Comparison of ENCODE assay signal across 8 mouse cellular contexts in genomic region chrX:68585246-68585645, GRCm38 (mm10).
DNase-seq lines count a peak whose midpoint lies in the region; ATAC-seq and TF ChIP-seq lines count a peak whose summit lies in the region.

No protein-coding gene starts in this region.

- intact Hi-C loops in gastrocnemius, postnatal 14 days (cut with DNase I; ENCODE audit: low total_unique reads): no loop called here
- intact Hi-C loops in left cerebral cortex, postnatal 10 days (cut with DNase I): no loop called here

- no peak for ATAC-seq in liver, postnatal 0 days
- no peak for ATAC-seq in activated CD4-positive, CD25-positive, alpha-beta regulatory T cell, adult 4 months

- no peak overlapping the region for H3K4me2 ChIP-seq in liver, postnatal 0 days (ENCODE audit: low read depth, low read length)

- H3K36me3 ChIP-seq in liver, postnatal 0 days (replicated peaks; ENCODE audit: insufficient read depth, low read length): no peaks in the 10 kb centered on the region

- H3K9ac ChIP-seq in liver, postnatal 0 days (replicated peaks): no peak overlapping the region

- H3K27me3 ChIP-seq in liver, postnatal 0 days (ENCODE audit: insufficient read depth, low read length): no peaks in the 10 kb centered on the region

- no peaks in the 10 kb centered on the region for H3K4me1 ChIP-seq in liver, postnatal 0 days (ENCODE audit: insufficient read depth)

- no peak for DNase-seq in liver, postnatal 0 days
- no peak for DNase-seq in liver
- peak; percentile 53 for DNase-seq in Muller cell, postnatal 12 days (ENCODE audit: inconsistent ontology term)
- DNase-seq in cerebellum, adult 9-10 months: peak; percentile 22
- peak; percentile 41 for DNase-seq in gastrocnemius, postnatal 14 days
- DNase-seq in left cerebral cortex, postnatal 10 days (ENCODE audit: extremely low spot score in 1 of 2, low spot score in 2 of 2): peak; percentile 18 to 30
- peak; percentile 3 for DNase-seq in testis, postnatal 14 days (ENCODE audit: low spot score)

- no peaks in the 10 kb centered on the region for H3K9me3 ChIP-seq in liver, postnatal 0 days (ENCODE audit: low read length)

- peak; percentile 34 for TF ChIP-seq CTCF in liver, postnatal 0 days (IDR thresholded peaks at IDR 0.05; ENCODE audit: low read depth)

- no peak for TF ChIP-seq EP300 in liver, postnatal 0 days (IDR thresholded peaks at IDR 0.05; ENCODE audit: low read depth)

- WGBS in liver, postnatal 0 days (ENCODE audit: insufficient replicate concordance): 22% methylated on average over 9 of the region's 9 CpGs

- H3K27ac ChIP-seq in liver, postnatal 0 days (ENCODE audit: low read depth): no peak overlapping the region

- no peak overlapping the region for H3K4me3 ChIP-seq in liver, postnatal 0 days (ENCODE audit: low read depth, low read length)

Comparison
In these comparisons a context has a peak if more than half of its experiments do, and no peak if none do; other contexts are left out.
1. DNase-seq: peak in Muller cell, postnatal 12 days (single experiment), cerebellum, adult 9-10 months (single experiment), gastrocnemius, postnatal 14 days (single experiment), left cerebral cortex, postnatal 10 days (2 of 2) and testis, postnatal 14 days (single experiment); none in liver, postnatal 0 days (single experiment) and liver (single experiment).